Mouse (Mus musculus) cortical plate, adult 2 months (tissue): ENCODE measurements around the gene Eif1b. TPM values are rescaled to one million over a fixed set of nuclear protein-coding genes. Genes with fewer than 3 reads are reported as not detected.

Experiments
- H3K27ac ChIP-seq: fragments of 200-500 bp; 2 replicates; pipeline ENCODE4 v1.5.1; 2012; ENCODE audit warnings: low read length, control low read depth, inconsistent platforms; ENCODE audit not compliant: insufficient read depth
- H3K4me1 ChIP-seq: fragments of 200-500 bp; 2 replicates; pipeline ENCODE4 v1.6.1; 2011; ENCODE audit warnings: low read length; ENCODE audit not compliant: control insufficient read depth, insufficient read depth
- H3K4me3 ChIP-seq: fragments of 200-500 bp; 2 replicates; pipeline ENCODE4 v1.5.1; 2011; ENCODE audit warnings: mild to moderate bottlenecking, low read length, control low read depth; ENCODE audit not compliant: insufficient read depth
- CTCF ChIP-seq: fragments of 200-500 bp; IDR thresholded peaks from 2 replicates; pipeline ENCODE4 v1.5.1; 2011; ENCODE audit warnings: mild to moderate bottlenecking, control low read depth, low read length; ENCODE audit not compliant: insufficient read depth; ENCODE audit errors: extremely low read depth
- POLR2A ChIP-seq: fragments of 200-500 bp; IDR thresholded peaks from 2 replicates; pipeline ENCODE4 v1.6.1; 2011; ENCODE audit warnings: mild to moderate bottlenecking, low read length, control low read depth; ENCODE audit not compliant: insufficient read depth; ENCODE audit errors: extremely low read depth
- polyA plus RNA-seq: library from polyadenylated mRNA; depleted of rRNA; stranded (reverse); fragments of >200 nt; gene quantifications from 2 replicates; pipeline ENCODE4 v1.2.3, GENCODE M21; 2012; rRNA removed

Gene Eif1b
- 147 and 149 TPM in 2 replicates for polyA plus RNA-seq

- TF ChIP-seq CTCF = no peak
- TF ChIP-seq POLR2A = no peak
- Histone ChIP-seq H3K4me1 (peaks cover 9% of the 10 kb centered on the region), H3K4me3 (peak within 1 kb of the TSS; percentile 81), H3K27ac (peak within 1 kb of the TSS; percentile 97)
Measured at GRCm38 (mm10) chr9:120492010-120492399, at the start of gene Eif1b. Gene Eif1b (plus strand): TSS chr9:120492232.

- Histone ChIP-seq H3K4me3 (no peak overlapping the region), H3K27ac (no peak overlapping the region), H3K4me1 (peaks cover under 1% of the 10 kb centered on the region; the same call in 1 of the 2 replicates)
- no peak for TF ChIP-seq CTCF
- TF ChIP-seq POLR2A = no peak
Measured at GRCm38 (mm10) chr9:120444642-120445041, 47.4 kb upstream of the Eif1b start.

- H3K4me3 ChIP-seq = no peak overlapping the region
- H3K4me1 ChIP-seq = no peaks in the 10 kb centered on the region; the same call in 1 of the 2 replicates
- H3K27ac ChIP-seq = no peak overlapping the region
- no peak for TF ChIP-seq CTCF
- no peak for TF ChIP-seq POLR2A
Measured at GRCm38 (mm10) chr9:120449696-120450329, 42.2 kb upstream of the Eif1b start.

- Histone ChIP-seq H3K4me1 (no peaks in the 10 kb centered on the region), H3K27ac (no peak overlapping the region), H3K4me3 (no peak overlapping the region)
- no peak for TF ChIP-seq CTCF
- TF ChIP-seq POLR2A = no peak
Measured at GRCm38 (mm10) chr9:120455768-120456655, 36.0 kb upstream of the Eif1b start.

- Histone ChIP-seq H3K4me3 (no peak overlapping the region), H3K27ac (no peak overlapping the region), H3K4me1 (no peaks in the 10 kb centered on the region)
- TF ChIP-seq CTCF (no peak), POLR2A (no peak)
Measured at GRCm38 (mm10) chr9:120470431-120470830, 21.6 kb upstream of the Eif1b start.

GRCm38 (mm10) chr9:120481644-120482043, 10.4 kb upstream of the Eif1b start:
- Histone ChIP-seq H3K4me3 (no peak overlapping the region), H3K4me1 (peaks cover 2% of the 10 kb centered on the region), H3K27ac (no peak overlapping the region)
- TF ChIP-seq POLR2A (no peak), CTCF (no peak)

DNA sequence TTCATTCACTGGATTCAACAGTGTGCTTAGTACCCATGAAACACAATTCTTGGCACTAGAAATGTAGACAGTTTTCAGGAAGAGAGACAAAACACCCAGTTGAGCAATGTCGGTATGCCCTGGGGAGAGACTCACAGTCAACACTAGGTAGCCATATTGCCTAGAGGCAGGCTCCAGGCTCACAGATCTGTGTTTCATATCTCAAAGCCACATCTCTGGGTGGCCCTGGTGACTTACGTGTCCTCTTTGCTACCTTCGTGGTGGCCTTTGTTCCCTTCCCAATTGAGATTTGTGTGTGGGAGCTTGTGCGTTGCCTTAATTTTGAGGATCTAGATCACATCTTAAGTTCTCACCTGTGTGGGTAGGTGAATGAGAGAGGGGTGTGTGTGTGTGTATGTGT, 9.7 kb upstream of the Eif1b start:
- H3K27ac ChIP-seq = no peak overlapping the region
- H3K4me3 ChIP-seq = no peak overlapping the region
- TF ChIP-seq CTCF (no peak), POLR2A (no peak)
- peaks cover 5% of the 10 kb centered on the region for H3K4me1 ChIP-seq

DNA sequence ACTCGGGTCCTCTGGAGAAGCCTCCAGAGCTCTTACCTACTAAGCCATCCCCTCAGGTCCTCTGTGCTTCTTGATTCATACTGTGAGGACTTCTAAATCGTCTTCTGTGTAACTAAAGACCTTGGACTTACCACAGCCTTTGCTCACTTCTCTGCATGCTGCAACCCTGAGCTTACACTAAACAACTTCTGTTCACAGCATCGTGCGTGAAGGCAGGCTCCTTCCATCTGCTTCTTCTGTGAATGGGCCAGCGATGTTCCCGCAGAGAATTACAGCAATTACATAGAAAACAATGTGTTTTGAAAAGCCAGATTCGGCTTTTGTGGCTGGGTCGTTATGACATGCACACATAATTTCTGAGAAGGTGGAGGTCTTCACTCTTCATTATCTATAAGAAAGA, 8.9 kb upstream of the Eif1b start:
- H3K27ac ChIP-seq = no peak overlapping the region

GRCm38 (mm10) chr9:120487076-120487475, 5.0 kb upstream of the Eif1b start:
- no peak overlapping the region for H3K27ac ChIP-seq
- no peak for TF ChIP-seq CTCF
- TF ChIP-seq POLR2A = no peak

More for the DNA sequence above, 8.9 kb upstream of the Eif1b start:
- Histone ChIP-seq H3K4me3 (no peak overlapping the region), H3K4me1 (peaks cover 8% of the 10 kb centered on the region)
- TF ChIP-seq POLR2A = no peak

GRCm38 (mm10) chr9:120491509-120491908, 523 bp upstream of the Eif1b start:
- no peak overlapping the region for H3K27ac ChIP-seq
- H3K4me1 ChIP-seq = peaks cover 9% of the 10 kb centered on the region
- TF ChIP-seq POLR2A = no peak
- H3K4me3 ChIP-seq = peak overlapping the region; percentile 81; the same call in 1 of the 2 replicates

More at GRCm38 (mm10) chr9:120487076-120487475, 5.0 kb upstream of the Eif1b start:
- Histone ChIP-seq H3K4me1 (peaks cover 7% of the 10 kb centered on the region), H3K4me3 (no peak overlapping the region)
